Mouse (Mus musculus) kidney, postnatal 25 days (tissue): ENCODE results near the gene Exoc3l.

Experiments used
- DNase-seq, 2 experiments: peaks; one replicate each; pipeline ENCODE4 v3.0.0; 2021; ENCODE audit warnings: mixed read lengths in 2 of 2

The Exoc3l gene

GRCm38 (mm10) chr8:105295895-105296573 lies at the start of gene Exoc3l:
Gene Exoc3l (minus strand): TSS chr8:105296101.
- peak; percentile 35 to 72 for DNase-seq

- DNase-seq: peak; percentile 55 to 68
These were observed 49.4 kb upstream of the Exoc3l start for GRCm38 (mm10) chr8:105345061-105345975.

- no peak for DNase-seq
These were observed 48.1 kb upstream of the Exoc3l start for GRCm38 (mm10) chr8:105343791-105344574.

- no peak for DNase-seq
These were observed 46.9 kb upstream of the Exoc3l start for GRCm38 (mm10) chr8:105342768-105343167.

DNA sequence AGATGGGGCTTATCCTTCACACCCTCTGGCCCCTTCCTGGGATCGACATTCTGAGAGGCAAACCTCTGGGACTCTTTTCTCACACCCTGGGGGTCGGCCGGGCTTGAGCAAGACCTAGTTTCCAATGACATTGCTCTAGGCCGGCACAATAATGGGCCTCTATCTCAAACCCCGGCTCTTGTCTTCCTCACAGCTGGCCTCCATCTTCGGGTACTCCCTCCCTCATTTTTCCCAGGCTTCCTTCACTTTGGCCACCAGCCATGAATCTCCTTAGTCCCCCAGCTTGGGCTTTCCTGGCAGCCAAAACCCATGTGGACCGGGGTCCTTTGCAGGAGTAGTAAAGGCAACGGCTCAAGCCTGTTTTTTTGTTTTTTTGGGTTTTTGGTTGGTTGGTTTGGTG lies 45.5 kb upstream of the Exoc3l start:
- no peak for DNase-seq

DNA sequence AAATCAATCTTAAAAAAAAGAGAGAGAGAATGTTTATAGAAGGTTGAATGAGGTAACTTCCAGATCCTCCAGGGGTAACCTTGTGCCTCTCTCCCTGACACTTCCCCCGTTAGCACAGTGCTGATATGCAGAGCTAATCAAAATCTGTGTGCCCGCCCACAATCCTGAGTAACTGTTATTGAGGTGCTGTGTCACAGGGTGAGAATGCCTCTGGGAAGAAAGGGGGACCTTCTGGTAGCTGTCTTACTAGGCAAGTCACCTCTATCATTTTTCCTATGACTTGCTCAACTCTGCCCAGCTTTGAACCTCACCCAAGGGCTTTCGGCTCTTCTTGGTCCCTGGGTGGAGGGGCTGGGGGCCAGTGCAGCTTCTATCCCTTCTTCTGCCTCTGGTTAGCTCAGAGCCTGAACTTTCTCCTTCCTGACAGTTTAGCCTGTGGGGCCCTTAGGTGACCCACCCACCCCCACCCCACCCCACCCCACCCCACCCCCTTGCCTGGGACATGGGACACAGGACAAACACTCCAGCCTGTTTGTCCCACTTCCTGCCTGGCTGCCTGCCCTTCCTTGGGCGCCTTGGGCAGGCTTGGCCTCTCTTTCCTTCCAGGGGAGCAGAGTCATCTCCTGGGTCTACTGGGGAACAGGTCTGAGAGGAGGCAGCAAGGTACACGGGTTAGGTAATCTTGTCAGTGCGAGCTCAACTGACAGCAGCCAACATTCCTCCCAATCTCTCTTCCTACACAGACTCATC lies 44.2 kb upstream of the Exoc3l start:
- DNase-seq: peak; percentile 56 to 75

- DNase-seq: no peak
These were observed 43.1 kb upstream of the Exoc3l start for GRCm38 (mm10) chr8:105338992-105339391.

GRCm38 (mm10) chr8:105336373-105337130 lies 40.7 kb upstream of the Exoc3l start:
- no peak for DNase-seq

DNA sequence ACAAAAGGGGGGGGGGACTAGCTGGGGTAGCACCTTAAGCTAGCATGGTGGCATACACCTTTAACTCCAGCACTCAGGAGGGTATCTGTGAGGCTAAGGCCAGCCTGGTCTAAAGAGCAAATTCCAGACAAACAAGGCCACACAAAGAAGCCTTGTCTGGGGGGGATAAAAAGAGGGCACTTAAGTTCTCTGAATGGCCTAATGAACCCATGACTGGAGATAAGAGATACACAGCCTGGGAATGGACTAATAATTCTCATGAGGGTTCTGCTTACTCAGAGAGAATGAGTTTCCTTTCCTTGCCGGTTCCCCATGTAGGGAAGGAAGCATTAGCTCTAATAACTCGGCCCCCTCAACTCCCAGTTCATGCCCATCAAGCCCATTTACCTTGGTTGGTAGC lies 36.6 kb upstream of the Exoc3l start:
- DNase-seq: no peak

- no peak for DNase-seq
These were observed 36.0 kb upstream of the Exoc3l start for GRCm38 (mm10) chr8:105331931-105332330.

- DNase-seq: peak in 1 of 2 experiments; percentile 40
These were observed 35.6 kb upstream of the Exoc3l start for GRCm38 (mm10) chr8:105331469-105331868.

- DNase-seq: peak in 1 of 2 experiments; percentile 52
These were observed 34.4 kb upstream of the Exoc3l start for GRCm38 (mm10) chr8:105330325-105330724.

DNA sequence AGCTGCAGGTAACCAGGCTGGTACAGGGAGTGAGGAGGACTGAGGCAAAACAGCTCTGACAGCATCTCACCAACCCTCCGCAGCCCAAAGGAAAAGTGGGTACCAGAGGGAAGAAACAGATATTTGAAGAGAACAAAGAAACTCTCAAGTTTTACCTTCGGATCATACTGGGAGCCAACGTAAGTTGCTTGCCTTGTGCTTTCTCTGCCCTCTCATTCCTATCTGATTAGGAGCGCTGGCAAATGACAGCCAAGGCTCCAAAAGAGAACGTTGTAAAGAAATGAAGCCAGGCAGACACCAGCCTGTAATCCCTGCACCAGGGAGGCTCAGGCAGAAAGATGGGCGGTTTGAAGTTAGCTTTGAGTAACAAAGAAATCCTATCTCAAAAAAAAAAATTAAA lies 31.1 kb upstream of the Exoc3l start:
- no peak for DNase-seq

- peak; percentile 98 to 99 for DNase-seq
These were observed 30.3 kb upstream of the Exoc3l start, which contains the start of the genes Lrrc29 and Tmem208 for GRCm38 (mm10) chr8:105326141-105326672. Gene Lrrc29 (minus strand): TSS chr8:105326278. Gene Tmem208 (plus strand): TSS chr8:105326354.

DNA sequence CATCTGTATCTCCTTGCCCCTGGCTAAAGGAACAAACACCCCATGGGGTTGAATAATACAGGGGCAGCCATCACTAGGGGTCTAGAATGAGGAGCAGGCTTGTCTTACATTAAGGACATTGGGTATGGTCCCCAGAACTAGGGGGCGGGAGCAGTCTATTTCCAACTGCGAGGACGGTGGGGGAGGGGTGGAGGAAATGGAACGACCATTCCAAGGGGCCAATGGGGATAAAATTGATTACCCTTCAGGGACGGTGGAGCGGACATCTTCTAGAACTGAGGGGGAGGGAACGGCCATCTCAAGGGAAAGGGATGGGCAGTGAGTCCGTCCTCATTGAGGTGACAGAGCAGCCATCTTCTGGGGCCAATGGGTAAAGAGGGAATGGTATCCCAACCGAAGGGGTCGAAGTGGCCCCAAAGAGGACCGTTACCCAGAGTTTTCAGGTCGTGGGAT lies 29.8 kb upstream of the Exoc3l start:
- no peak for DNase-seq

GRCm38 (mm10) chr8:105323183-105323582 lies 27.3 kb upstream of the Exoc3l start:
- no peak for DNase-seq

GRCm38 (mm10) chr8:105318662-105319190 lies 22.8 kb upstream of the Exoc3l start:
- DNase-seq: no peak

- DNase-seq: no peak
These were observed 22.0 kb upstream of the Exoc3l start for GRCm38 (mm10) chr8:105317941-105318340.

GRCm38 (mm10) chr8:105315073-105315769 lies 19.3 kb upstream of the Exoc3l start:
- DNase-seq: no peak
